Mouse (Mus musculus) heart, embryonic 11.5 days (tissue): ENCODE results near the gene Gm5475. TPM values are rescaled to one million over a fixed set of nuclear protein-coding genes. Genes with fewer than 3 reads are reported as not detected.

Experiments used
- ATAC-seq: fragments of 200-750 bp; cut with Nextera tagmentation; replicated peaks from 2 replicates; pipeline ENCODE4 v1.8.0; 2017; ENCODE audit warnings: moderate library complexity; ENCODE audit not compliant: insufficient number of reproducible peaks, low FRiP score, low TSS enrichment
- H3K27ac ChIP-seq: fragments of 300-500 bp; sonication (generic); 2 replicates; pipeline ENCODE4 v1.5.1; 2014; ENCODE audit warnings: mild to moderate bottlenecking, low read depth, low read length
- H3K27me3 ChIP-seq: fragments of 300-500 bp; sonication (generic); 2 replicates; pipeline ENCODE4 v1.6.1; 2014; ENCODE audit warnings: mild to moderate bottlenecking, low read length, mixed read lengths; ENCODE audit not compliant: control insufficient read depth, insufficient read depth
- H3K36me3 ChIP-seq: fragments of 300-500 bp; sonication (generic); 2 replicates; pipeline ENCODE4 v1.6.1; 2014; ENCODE audit warnings: mild to moderate bottlenecking, low read length, moderate library complexity, mixed read lengths; ENCODE audit not compliant: control insufficient read depth, insufficient read depth
- H3K4me1 ChIP-seq: fragments of 300-500 bp; sonication (generic); 2 replicates; pipeline ENCODE4 v1.6.1; 2014; ENCODE audit warnings: low read length; ENCODE audit not compliant: control insufficient read depth, insufficient read depth
- H3K4me2 ChIP-seq: fragments of 300-500 bp; sonication (generic); 2 replicates; pipeline ENCODE4 v1.6.1; 2014; ENCODE audit warnings: mild to moderate bottlenecking, moderate library complexity
- H3K4me3 ChIP-seq: fragments of 300-500 bp; sonication (generic); 2 replicates; pipeline ENCODE4 v1.5.1; 2014; ENCODE audit warnings: low read depth, low read length
- H3K9ac ChIP-seq: fragments of 300-500 bp; sonication (generic); 2 replicates; pipeline ENCODE4 v1.6.1; 2014; ENCODE audit warnings: mild to moderate bottlenecking, low read depth, low read length, moderate library complexity
- H3K9me3 ChIP-seq: fragments of 300-500 bp; sonication (generic); replicated peaks from 2 replicates; pipeline ENCODE4 v1.6.1; 2016; ENCODE audit warnings: low read length; ENCODE audit not compliant: control insufficient read depth
- WGBS: fragments of 180-500 bp; shearing (Covaris S2); extraction: QIAGEN DNeasy Blood & Tissue Kit; methylation state at CpG from one replicate; pipeline ENCODE4 v1.1.7; 2014; ENCODE audit not compliant: insufficient replicate concordance; 5-methylcytosine and 5-hydroxymethylcytosine counted together
- polyA plus RNA-seq: library from polyadenylated mRNA; unstranded; fragments of >200 nt; fragmentation: Nextera tagmentation; extraction: Ambion mirVana; gene quantifications from 2 replicates; pipeline ENCODE4 v1.2.1, GENCODE M21; 2014

Gm5475 gene
- polyA plus RNA-seq, 1 experiment from 2014 or later: not detected

- ATAC-seq: no peak
- no peak overlapping the region for H3K4me2 ChIP-seq
- no peak overlapping the region for H3K9ac ChIP-seq
- H3K36me3 ChIP-seq: no peaks in the 10 kb centered on the region
- H3K27me3 ChIP-seq: no peaks in the 10 kb centered on the region
- WGBS: 76% methylated on average over 9 of the region's 9 CpGs
- H3K9me3 ChIP-seq: no peaks in the 10 kb centered on the region
- H3K27ac ChIP-seq: no peak overlapping the region
- no peak overlapping the region for H3K4me3 ChIP-seq
- peaks cover 16% of the 10 kb centered on the region; the same call in 1 of the 2 replicates for H3K4me1 ChIP-seq
Measured at GRCm38 (mm10) chr15:100388886-100389285, 33.1 kb upstream of the Gm5475 start.

DNA sequence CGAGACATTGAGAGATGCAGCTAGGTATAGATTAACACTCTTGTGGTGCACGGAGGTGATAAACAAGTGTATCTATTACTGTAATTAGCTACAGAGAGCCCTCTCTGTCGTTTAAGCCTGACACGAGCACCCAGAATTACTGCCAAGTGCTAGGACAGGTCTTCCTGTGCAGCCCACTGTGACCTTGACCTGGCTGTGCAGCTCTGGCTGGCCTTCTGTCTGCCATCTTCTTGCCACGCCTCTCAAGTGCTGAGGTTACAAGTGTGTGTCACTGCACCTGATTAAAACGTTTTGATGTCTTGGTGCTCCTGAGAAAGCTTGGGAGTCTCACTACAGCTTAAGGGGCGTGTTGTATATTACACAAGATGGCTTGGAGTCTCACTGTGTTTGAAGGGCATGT lies 30.9 kb upstream of the Gm5475 start:
- Histone ChIP-seq H3K36me3 (peaks cover 3% of the 10 kb centered on the region; the same call in 1 of the 2 replicates), H3K4me1 (peaks cover 16% of the 10 kb centered on the region; the same call in 1 of the 2 replicates), H3K9ac (no peak overlapping the region), H3K4me3 (no peak overlapping the region), H3K27me3 (no peaks in the 10 kb centered on the region), H3K9me3 (no peaks in the 10 kb centered on the region), H3K4me2 (no peak overlapping the region), H3K27ac (no peak overlapping the region)
- 0 out of 2 replicates have a peak, but pooled peaks have one; percentile 35 for ATAC-seq
- 61% methylated on average over 7 of the region's 7 CpGs for WGBS

DNA sequence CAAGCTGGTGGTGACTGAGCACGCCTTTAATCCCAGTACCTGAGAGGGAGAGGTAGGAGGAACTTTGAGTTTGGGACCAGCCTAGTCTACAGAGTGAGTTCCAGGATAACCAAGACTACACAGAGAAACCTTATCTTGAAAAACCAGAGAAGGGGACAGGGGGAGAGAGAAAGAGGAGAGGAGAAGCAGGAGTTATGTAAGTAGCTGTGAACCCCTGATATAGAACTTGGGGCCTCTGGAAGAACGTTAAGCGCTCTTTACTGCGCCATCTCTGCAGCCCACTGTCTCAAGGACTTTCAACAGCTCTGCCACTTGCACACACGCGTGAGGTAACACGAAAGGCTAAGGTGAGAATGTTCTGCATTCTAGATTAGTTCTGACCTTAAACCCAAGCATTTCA lies 30.3 kb upstream of the Gm5475 start:
- no peak overlapping the region for H3K9ac ChIP-seq
- peaks cover 4% of the 10 kb centered on the region; the same call in 1 of the 2 replicates for H3K36me3 ChIP-seq
- no peak overlapping the region for H3K4me3 ChIP-seq
- no peaks in the 10 kb centered on the region for H3K9me3 ChIP-seq
- no peak overlapping the region for H3K4me2 ChIP-seq
- peaks cover 16% of the 10 kb centered on the region; the same call in 1 of the 2 replicates for H3K4me1 ChIP-seq
- H3K27ac ChIP-seq: peak overlapping the region; percentile 50
- H3K27me3 ChIP-seq: no peaks in the 10 kb centered on the region
- no peak; the same call in 1 of the 2 replicates for ATAC-seq
- 71% methylated on average over 7 of the region's 7 CpGs for WGBS

GRCm38 (mm10) chr15:100393016-100393415 lies 28.9 kb upstream of the Gm5475 start:
- H3K9me3 ChIP-seq: no peaks in the 10 kb centered on the region
- no peaks in the 10 kb centered on the region for H3K27me3 ChIP-seq
- no peak overlapping the region for H3K4me3 ChIP-seq
- no peak for ATAC-seq
- no peak overlapping the region for H3K9ac ChIP-seq
- no peak overlapping the region for H3K4me2 ChIP-seq
- H3K4me1 ChIP-seq: peaks cover 16% of the 10 kb centered on the region; the same call in 1 of the 2 replicates
- WGBS: 73% methylated on average over 11 of the region's 11 CpGs
- H3K27ac ChIP-seq: no peak overlapping the region
- peaks cover 12% of the 10 kb centered on the region for H3K36me3 ChIP-seq

DNA sequence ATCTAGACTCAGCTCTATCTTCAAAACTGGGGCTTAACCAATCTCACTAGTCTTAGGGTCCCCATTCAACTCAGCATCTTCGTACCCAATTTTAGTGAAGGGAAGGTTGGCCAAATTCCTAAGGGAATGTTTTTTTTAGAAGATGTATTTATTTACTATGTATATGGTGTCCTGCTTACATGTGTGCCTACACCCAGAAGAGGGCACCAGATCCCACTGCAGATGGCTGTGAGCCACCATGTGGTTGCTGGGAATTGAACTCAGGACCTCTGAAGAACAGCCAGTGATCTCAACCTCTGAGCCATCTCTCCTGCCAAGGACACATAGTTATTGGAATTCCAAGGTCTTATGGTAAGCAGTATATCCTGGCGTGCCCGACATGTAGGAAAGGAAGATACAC lies 26.4 kb upstream of the Gm5475 start:
- no peak overlapping the region for H3K4me2 ChIP-seq
- peaks cover 6% of the 10 kb centered on the region; the same call in 1 of the 2 replicates for H3K4me1 ChIP-seq
- H3K27me3 ChIP-seq: no peaks in the 10 kb centered on the region
- H3K9ac ChIP-seq: no peak overlapping the region
- no peak for ATAC-seq
- H3K9me3 ChIP-seq: no peaks in the 10 kb centered on the region
- no peak overlapping the region for H3K4me3 ChIP-seq
- no peak overlapping the region for H3K27ac ChIP-seq
- peaks cover 22% of the 10 kb centered on the region for H3K36me3 ChIP-seq
- WGBS: 98% methylated on average over 3 of the region's 3 CpGs

GRCm38 (mm10) chr15:100400592-100401250 lies 21.2 kb upstream of the Gm5475 start:
- no peak overlapping the region for H3K9ac ChIP-seq
- H3K9me3 ChIP-seq: no peaks in the 10 kb centered on the region
- no peaks in the 10 kb centered on the region for H3K27me3 ChIP-seq
- H3K4me1 ChIP-seq: no peaks in the 10 kb centered on the region
- ATAC-seq: no peak
- H3K36me3 ChIP-seq: peaks cover 33% of the 10 kb centered on the region
- no peak overlapping the region for H3K27ac ChIP-seq
- H3K4me3 ChIP-seq: no peak overlapping the region
- WGBS: 89% methylated on average over 16 of the region's 16 CpGs
- no peak overlapping the region for H3K4me2 ChIP-seq

DNA sequence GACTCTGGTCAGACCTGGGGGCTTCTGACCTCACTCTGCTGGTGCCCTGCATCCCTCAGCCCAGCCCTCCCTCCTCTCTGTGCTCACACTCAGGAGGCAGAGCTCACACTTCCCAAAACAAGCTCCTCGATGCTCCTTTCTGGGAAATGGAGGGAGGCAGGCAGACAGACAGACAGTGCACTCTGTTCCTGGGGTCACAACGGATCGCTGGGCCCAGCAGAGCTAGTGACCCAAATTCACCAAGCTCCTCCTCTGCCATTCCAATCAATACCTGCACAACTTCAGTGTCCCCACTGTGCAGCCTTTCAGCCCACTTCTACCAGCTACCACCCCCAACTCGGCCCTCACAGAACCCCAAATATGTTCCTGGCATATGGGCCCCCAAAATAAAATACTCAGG lies 20.1 kb upstream of the Gm5475 start:
- H3K27me3 ChIP-seq: no peaks in the 10 kb centered on the region
- peaks cover 29% of the 10 kb centered on the region for H3K36me3 ChIP-seq
- WGBS: 89% methylated on average over 4 of the region's 4 CpGs
- H3K9ac ChIP-seq: no peak overlapping the region
- H3K27ac ChIP-seq: no peak overlapping the region
- no peak overlapping the region for H3K4me2 ChIP-seq
- ATAC-seq: no peak
- H3K9me3 ChIP-seq: no peaks in the 10 kb centered on the region
- H3K4me3 ChIP-seq: no peak overlapping the region
- H3K4me1 ChIP-seq: no peaks in the 10 kb centered on the region

- no peak for ATAC-seq
- Histone ChIP-seq H3K9ac (no peak overlapping the region), H3K4me1 (no peaks in the 10 kb centered on the region), H3K9me3 (no peaks in the 10 kb centered on the region), H3K4me2 (no peak overlapping the region), H3K27me3 (no peaks in the 10 kb centered on the region), H3K27ac (no peak overlapping the region), H3K36me3 (peaks cover 27% of the 10 kb centered on the region), H3K4me3 (no peak overlapping the region)
- WGBS: 83% methylated on average over 14 of the region's 14 CpGs
Measured at GRCm38 (mm10) chr15:100402347-100402746, 19.6 kb upstream of the Gm5475 start.

DNA sequence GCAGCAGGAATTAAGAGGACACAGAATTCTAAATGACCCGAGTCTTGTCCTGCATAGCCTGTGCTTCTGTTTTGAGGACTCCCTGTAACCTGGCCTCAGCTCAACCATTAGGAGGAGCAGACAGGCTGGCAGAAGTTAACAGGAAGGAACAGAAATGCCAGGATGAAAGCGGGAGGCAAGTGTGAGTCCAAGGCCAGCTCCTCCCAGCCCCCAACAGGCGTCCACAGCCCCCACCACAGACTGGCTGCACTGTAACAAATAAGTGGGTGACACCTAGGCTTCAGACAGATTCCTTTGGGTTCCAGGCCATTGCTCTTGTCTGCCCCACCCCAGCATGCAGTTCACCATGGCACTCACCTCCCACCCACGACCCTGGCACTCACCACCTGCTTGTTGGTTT lies 19.1 kb upstream of the Gm5475 start:
- WGBS: 80% methylated on average over 4 of the region's 4 CpGs
- peaks cover 23% of the 10 kb centered on the region for H3K36me3 ChIP-seq
- H3K4me3 ChIP-seq: no peak overlapping the region
- no peak overlapping the region for H3K9ac ChIP-seq
- ATAC-seq: no peak
- H3K9me3 ChIP-seq: no peaks in the 10 kb centered on the region
- no peak overlapping the region for H3K27ac ChIP-seq
- H3K27me3 ChIP-seq: no peaks in the 10 kb centered on the region
- H3K4me2 ChIP-seq: no peak overlapping the region
- H3K4me1 ChIP-seq: no peaks in the 10 kb centered on the region
